Mouse (Mus musculus) spleen, adult 12 weeks (tissue): ENCODE measurements around the gene Stat4.
A peak's percentile ranks its signal among the peaks of the same experiment; 100 is the strongest.

Experiments used
- DNase-seq: peaks from one replicate; pipeline ENCODE4 v3.0.0; 2022; ENCODE audit warnings: low spot score

Gene Stat4

GRCm38 (mm10) chr1:51986848-51987247, at the start of gene Stat4:
TSS of gene Stat4 (plus strand) at chr1:51987148.
- DNase-seq, result no peak

DNA sequence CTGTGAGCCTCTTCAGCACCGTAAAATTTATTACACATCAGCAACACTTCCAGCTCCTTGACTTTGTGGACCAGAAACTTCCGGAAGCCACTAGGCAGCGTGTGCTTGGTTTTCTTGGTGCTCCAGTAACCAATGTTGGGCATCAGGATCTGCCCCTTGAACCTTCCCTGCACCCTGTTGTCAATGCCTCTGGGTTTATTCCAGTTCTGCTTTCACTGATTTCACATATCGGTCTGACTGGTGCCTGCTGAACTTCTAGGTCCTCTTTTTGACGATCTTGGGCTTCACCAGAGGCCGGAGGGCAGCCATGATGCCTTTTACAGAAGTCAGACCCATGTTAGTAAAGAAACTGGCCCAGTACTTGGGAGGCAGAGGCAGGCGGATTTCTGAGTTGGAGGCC, 48.6 kb upstream of the Stat4 start:
- DNase-seq, result no peak

DNA sequence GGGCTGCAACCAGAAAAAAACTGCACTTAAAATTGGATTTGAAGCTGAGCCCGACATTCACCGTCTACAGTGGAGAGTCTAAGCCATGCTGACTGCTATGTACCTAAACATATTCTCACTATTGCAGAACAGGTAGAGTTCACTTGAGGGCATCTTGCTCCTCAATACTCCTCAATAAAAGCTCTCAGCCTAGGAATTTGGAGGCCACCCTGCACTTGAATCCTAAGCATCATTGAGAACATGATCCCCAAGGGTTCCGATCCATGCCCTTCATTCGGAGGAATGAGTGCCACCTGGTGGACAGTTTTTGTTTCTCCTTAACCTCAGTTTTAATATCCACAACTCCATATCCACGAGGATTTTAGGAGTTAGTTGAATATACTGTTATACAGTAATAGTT, 42.2 kb upstream of the Stat4 start:
- no peak for DNase-seq

GRCm38 (mm10) chr1:51947116-51947515, 39.8 kb upstream of the Stat4 start:
- no peak for DNase-seq

DNA sequence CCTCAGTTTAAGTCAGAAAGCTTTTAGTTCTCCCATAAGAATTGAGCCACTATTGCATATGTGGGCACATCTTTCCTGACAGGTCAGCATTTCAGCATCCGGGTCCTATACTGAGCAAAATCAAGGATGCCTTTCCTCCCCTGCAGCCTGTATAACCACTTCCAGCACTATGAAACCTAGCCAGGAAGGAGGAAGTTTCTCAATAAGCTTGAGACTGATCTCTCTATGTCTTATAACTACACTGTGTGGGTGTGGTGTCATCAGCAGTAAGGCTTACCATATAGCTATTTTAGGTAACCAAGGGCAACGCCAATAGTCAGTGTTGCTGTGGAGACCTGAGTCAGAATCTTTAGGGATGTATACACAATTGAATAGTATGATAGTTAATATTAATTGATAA, 22.3 kb upstream of the Stat4 start:
- no peak for DNase-seq

- DNase-seq, result no peak
Observed at GRCm38 (mm10) chr1:51968994-51969393, 18.0 kb upstream of the Stat4 start.

DNA sequence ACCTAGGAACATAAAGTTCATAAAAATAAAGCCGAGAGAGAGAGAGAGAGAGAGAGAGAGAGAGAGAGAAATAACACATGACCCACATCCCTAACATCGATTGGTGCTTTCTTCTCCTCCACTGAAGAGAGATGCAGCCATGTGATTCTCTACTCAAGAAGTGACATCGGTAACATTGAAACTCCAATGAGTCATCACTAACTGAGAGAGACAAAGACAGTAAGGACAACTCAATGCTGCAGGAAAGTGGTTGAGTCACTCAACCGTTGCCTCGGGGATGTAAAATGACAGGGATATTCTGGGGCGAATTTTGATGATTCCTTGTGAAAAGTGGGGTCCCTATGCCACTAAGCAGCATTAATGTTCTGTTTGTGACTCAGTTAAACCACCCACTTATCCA, 16.8 kb upstream of the Stat4 start:
- no peak for DNase-seq

- DNase-seq, result no peak
Observed at GRCm38 (mm10) chr1:51975589-51975988, 11.4 kb upstream of the Stat4 start.

- DNase-seq, result no peak
Observed at GRCm38 (mm10) chr1:51979048-51979447, 7.9 kb upstream of the Stat4 start.

DNA sequence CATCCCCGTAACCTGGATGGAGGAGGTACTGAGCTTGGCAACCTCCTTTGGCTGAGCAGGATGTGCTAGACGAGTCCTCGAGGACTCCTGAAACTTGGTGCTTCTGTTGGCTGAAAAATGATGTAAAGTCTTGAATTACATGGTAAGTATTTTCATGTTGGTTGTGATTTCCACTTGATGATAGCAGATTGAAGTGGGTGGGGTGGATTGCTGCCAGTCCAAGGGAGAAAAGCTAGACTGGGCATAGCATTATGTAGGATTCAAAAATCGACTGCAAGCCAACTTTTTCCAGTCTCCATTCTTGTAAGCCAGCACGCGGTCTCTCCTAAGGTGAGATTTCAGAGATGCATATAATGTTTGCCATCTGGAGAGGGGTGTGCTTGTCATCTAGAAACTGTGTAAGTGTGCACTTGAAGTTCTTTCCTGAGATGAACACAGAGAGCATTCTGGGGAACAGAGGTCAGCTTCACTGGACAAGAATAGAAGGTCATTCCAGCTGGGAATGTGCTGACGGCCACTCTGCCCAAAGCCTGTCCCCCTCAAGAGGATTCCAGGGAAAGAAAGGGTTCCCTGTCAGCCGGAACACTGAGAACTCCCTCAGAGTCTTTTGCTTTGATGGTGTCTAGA, 5.1 kb downstream of the Stat4 start:
- DNase-seq, result no peak

DNA sequence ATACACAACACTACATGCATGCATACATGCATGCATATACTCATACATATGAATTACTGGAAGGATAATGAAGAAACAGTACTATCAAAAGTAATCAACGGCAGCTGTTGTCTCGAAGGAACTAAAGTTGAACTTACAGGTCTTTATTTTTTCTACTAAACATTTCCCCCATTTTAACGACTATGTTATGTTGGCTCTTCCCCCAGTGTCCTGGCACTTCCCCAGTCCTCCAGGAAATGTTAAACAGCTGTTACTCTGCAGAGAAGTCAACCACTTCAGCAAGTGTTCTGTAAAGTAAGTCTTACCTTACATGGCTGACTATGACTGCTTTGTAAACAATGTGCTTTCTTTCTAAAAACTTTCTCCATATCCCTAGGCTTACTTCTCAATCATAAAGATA, 9.1 kb downstream of the Stat4 start:
- no peak for DNase-seq

GRCm38 (mm10) chr1:51996751-51997659, 10.1 kb downstream of the Stat4 start:
- DNase-seq, result no peak

- no peak for DNase-seq
Observed at GRCm38 (mm10) chr1:51998542-51998941, 11.6 kb downstream of the Stat4 start.

DNA sequence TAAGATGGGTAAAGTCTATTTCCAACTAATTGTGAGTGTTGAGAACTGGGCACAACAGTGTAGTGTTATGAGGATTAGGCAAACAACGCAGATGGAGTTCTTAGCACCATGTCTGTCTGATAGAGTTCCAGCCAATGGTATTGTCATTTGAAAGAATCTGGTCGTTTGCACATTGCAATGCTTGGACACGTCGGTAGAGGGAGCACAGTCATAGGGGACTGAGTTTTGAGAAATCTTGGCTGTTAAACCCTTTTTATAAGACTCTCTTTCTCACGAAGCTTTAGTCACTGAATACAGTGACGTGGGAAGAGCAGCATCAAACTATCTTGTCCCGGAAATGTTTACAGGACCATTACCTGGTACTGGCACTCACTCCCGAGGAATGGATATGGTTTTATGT, 17.1 kb downstream of the Stat4 start:
- DNase-seq, result peak; percentile 46

- peak; percentile 38 for DNase-seq
Observed at GRCm38 (mm10) chr1:52008443-52008842, 21.5 kb downstream of the Stat4 start.

DNA sequence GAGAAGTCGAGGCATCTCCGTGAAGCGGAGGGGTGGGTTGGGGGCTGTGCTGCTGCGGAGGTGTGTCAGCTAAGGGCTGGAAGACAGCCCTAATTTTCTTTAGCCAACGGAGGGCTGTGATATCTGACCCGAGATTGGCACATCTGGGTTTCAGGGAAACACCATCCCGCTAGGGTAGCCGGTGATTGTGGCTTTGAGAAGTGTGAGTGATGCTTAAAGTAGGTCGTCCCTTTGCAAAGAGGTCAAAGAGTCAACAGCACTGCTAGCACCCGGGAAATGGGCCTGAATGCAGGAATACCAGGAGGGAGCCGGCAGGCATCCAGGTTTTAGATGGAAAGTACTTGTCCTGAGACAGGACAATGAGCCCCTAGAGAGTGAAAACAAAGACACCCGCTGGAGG, 22.0 kb downstream of the Stat4 start:
- no peak for DNase-seq

GRCm38 (mm10) chr1:52010741-52011140, 23.8 kb downstream of the Stat4 start:
- no peak for DNase-seq

- no peak for DNase-seq
Observed at GRCm38 (mm10) chr1:52011227-52011626, 24.3 kb downstream of the Stat4 start.

DNA sequence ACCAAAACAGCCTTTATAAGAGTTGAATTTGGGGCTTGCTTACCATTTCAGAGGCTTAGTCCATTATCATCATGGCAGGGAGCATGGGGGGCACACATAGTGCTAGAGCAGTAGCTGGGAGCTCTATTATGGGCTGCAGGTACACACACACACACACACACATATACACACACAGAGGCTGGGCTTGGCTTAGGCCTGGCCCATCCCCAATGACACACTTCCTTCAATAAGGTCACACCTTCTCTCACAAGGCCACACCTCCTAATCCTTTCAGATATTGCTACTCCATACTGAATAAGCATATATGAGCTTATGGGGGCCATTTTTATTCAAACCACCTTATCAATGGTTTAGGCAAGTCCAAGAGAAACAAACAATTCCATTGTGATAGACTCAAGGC, 25.3 kb downstream of the Stat4 start:
- DNase-seq, result no peak

GRCm38 (mm10) chr1:52012757-52013156, 25.8 kb downstream of the Stat4 start:
- DNase-seq, result no peak

DNA sequence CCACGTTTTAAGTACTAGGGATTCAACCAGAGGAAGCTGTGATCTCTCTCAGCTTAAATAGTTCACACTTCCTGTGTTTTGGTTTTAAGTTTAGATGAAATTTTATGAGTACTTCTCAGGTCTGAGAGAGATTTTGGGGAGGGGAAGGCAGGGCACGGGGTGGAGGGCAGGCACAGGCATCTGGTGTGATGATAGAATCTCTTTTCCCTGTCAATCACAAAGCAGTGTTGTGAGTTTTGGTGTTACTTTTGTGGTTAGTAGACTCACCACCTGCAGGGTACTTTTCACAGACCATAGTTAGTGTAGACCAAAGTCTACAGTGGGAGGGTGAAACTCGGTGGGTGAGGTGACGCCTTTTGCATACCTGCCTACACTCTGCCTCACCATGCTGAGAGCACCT, 32.7 kb downstream of the Stat4 start:
- DNase-seq, result no peak

- no peak for DNase-seq
Observed at GRCm38 (mm10) chr1:52021936-52022725, 35.2 kb downstream of the Stat4 start.

DNA sequence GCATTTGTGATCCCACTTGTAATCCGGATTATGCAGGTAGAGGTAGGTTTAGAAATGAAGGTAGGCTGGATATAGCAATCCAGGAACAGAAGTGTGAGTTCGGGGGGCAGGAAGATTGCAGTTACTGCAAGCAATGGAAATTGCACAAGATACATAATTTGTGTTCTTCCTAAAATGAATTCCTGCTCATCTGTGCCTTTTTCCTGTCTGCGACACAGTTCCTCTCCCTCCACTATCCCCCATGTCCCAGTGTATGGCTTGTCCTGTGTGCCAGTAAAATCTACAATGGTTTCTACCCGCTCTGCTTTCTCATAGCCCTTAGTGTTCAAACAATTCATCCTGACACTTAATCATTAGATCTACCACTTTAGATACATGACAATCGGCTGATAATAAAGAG, 41.7 kb downstream of the Stat4 start:
- no peak for DNase-seq
